Mouse (Mus musculus) fibroblast of lung, adult 2 months (primary cell): ENCODE results near the gene Wdr93.

Experiments used
- DNase-seq: peaks from one replicate; pipeline ENCODE4 v3.0.0-alpha.2; 2011; ENCODE audit warnings: low read depth

Wdr93 gene

DNA sequence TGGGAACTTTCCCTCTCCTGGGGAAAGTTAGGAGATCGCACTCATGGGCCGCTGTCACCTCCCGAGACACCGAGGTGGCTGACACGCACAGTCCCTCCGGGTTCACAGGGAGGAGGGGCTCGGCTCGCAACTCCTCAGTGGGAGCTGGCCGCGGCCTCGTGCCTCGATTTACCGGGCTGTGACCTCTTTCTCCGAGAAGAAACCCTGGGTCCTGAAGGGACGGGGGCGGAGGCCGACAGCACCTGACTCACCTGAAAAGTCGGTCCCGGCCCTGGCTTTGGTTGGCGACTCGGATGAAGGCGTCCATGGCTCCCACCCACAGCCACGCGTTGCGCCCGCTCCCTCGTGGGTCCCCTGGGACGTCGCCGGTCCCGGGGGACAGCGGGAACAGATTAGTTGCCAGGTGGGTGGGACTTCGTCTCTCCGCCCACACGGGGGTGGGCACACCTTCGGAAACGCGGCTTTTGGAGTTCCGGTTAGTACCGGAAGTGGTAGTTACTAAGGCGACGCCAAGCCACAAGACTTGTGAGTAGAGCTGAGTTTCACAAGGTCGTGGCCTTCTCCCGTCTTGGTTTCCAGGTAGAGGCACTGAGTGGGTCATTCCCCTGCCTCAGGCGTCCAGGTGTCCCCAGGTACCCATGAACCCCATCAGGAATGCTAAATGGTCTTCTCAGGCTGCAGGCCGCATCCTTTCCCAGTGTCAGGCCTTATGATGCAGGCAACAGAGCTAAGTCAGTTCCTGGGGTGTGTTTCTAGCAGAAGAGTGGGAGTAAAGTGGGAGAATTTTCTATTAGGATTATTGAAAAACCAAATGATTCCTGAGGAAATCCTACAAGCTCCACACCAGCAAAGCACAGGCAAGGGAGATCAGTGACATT lies at the start of gene Wdr93, which contains the start of gene Pex11a:
Gene Wdr93 (plus strand): TSS at position 505 of the 878 bp plus-strand sequence.
Gene Pex11a (minus strand): TSS at position 473 of the 878 bp plus-strand sequence.
- peak; percentile 53 for DNase-seq

DNA sequence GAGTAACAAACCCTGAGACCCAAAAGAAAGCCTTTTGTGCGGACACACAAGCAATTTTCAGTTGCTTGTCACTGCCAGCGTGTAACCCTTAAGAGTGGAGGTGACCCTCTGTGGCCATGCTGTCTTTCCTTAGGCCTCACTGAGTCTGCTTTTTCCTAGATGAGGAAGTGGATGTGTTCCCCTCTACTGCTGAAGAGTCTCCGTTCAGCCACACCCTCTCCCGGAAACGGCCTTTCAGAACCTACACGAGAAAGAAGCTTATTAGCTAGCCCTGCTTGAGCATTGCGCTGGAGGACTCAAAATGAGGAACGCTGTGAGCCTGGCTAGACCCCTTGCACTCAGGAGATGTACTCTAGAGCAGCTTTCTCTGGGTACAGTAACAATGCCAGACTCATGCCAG lies 46.5 kb upstream of the Wdr93 start:
- no peak for DNase-seq

DNA sequence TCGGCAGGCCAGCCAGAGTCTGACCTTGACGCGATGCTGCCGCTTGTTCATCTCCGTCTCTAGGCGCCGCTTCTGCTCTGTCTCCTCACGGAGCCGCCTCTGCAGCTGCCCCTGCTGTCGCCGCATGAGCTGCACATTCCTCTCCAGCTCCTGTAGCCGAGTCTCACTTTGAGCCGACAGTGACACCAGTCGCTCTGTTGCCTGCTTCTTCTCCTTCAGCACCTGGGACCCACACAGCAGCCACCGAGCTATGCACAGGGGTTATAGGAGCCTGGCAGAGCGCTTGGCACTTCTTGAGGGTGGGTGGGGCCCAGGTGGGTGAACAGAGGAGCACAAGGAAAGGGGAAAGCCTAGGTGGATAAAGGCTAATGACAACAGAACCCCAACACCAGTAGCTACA lies 40.2 kb upstream of the Wdr93 start:
- DNase-seq: no peak

DNA sequence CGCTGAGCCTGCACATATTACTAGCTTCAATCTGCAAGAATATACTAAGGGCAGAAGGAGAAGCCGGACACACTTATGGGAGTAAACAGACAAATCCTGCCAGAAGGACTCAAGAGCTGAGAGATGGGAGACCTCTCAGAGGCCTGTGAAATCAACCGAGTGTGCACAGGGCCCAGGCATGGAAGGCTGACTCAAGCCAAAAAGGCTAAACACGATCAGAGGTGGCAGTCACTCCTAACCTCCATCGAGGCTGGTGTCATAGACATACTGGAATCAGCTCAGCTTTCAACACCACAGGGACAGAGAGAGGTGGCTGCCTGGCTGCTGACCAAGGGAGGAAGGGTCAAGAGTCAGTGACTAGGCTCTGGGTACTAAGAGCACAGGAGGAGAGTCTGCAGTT lies 37.8 kb upstream of the Wdr93 start:
- DNase-seq: no peak

DNA sequence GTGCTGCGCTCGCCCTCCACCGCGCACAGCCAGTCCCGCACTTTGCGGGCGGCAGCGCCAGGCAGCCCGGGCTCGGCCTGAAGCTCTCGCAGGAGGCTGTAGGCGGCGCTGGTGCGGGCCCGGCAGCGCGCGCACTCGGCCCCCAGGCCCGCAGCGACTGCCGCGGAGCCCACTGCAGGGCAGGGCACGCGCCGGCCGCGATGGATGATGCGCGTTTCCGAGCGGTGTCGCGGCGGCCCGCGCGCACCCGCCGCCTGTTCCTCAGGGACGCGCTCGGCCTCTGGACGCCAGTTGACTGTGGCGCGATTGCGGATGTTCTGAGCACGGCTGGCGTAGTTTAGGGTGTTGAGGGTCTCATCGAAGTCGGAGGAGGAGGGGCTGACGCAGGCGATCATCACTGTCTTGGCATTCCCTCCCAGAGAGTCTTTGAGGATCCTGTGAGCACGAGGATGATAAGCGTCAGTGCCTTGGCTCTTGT lies 32.8 kb upstream of the Wdr93 start:
- DNase-seq: no peak

DNA sequence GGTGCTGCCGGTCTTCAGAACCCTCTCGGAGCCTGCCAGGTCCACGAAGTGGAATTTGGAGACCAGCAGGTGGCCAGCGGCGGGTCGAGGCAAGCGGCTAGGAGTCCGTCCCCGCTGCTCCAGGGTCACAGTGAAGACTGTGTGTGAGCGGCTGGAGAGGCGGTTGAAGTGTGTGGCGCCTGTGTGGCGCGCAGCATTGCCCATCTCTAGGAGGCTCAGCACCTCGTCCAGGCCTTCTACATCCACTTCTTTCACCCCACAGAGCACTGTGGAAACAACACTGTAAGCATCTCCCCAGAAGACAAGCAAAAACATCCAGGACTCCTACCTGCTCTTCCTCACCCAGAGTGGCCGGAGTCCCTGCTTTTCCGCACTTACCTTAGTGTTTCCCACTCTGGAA lies 32.1 kb upstream of the Wdr93 start:
- DNase-seq: no peak

DNA sequence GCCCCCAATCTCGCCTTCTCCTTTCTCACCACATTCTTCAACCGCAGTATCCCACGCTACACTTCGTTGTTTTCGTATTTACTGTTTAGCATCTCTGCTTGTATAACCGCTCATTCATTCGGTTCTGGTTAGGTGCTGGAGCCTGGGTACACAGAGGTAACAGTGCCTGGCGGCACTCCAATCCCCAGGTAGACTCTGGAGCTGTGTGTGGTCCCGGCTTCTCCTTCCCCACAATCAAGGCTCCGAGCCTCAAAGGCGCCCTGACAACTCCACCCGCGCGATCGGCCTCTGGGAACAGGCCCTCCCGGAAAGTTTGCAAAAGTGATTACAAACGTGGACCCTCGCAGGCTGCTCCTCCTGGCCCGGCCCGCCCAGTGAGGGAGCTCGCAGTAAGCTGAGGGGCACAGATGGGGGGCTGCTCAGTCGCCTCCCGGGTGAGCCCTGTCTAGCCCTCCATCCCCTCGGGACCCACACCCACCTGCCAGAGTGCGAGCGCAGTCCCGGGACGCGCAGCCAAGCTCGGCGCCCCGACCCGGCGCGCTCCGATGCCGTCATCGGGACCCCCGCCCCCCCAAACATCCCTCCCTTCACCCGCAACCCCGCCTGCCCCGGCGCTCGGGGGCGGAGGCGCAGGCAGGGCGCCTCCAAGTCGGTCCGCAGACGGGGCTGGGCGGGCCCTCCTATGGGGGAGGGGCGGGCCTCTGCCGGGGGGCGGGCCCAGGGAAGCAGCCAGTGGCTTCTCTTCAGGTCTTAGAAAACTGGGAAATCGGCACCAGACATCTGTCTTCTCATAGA lies 27.6 kb upstream of the Wdr93 start, which contains the start of gene Kif7:
Gene Kif7 (minus strand): TSS at position 534 of the 795 bp plus-strand sequence.
- peak; percentile 41 for DNase-seq

DNA sequence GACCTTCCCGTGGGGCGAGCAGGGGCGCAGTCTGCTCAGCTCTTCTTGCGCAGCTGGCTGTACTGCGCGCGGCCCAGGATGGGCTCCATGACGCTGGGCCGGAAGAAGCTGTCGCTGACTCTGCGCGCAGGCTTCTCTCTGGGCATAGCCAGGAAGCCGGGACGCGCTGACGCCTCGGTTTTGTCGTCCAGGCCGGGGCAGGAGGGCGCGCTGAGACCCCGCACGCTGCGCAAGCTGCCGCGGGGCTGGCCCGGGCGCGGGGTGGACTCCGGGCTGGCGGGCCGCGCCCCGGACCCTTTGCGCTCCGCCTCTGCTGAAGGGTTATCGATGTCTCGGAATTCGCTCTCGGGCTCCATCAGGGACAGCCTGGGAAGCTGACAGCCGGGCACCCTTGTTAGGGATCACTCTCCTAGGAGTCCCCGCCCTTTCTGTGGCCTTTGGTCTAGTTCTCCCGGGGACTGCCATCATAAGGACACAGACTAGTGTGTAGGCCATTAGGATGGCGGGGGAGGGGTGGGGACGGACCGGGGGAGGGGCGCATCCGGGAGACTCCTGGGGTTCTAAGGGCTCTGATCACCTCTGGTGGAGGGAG lies 21.5 kb upstream of the Wdr93 start:
- no peak for DNase-seq

DNA sequence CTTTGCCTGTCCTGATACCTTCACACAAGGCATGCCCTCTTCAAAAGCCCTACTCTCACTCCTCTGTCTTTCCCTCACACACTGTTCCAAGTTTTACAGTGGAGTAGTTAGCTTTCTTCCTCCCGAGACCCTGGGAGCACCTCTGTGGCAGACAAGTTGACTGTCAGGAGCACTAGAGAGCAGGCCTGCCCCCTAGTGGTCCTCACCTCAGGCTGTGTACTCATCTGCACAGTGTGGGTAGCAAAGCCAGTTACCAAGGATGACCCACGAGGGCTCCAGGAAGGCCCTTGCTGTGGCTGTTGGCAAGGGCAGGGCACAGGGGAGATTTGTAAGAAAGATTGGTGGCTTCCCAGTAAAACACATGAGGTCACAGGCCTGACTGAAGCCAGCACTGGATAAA lies 15.9 kb upstream of the Wdr93 start:
- DNase-seq: no peak

DNA sequence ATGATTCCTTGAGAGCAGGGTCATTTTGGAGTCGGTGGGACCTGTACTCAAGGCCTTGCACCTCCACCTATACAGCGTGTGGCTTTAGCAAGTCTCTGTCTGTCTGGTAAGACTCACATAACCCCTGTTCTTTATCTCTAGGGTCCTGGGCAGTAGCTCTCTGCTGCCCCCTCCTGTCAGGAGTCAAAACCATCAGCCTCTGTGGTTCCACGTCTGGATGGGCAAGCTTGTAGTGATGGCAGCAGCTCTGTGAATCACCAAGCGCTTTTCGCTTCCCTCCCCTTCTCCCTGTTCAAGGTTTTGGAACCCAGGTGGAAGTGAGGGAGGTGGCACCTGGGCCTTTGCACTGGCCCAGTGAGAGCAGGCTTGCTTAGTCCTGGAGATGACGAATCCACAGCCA lies 14.7 kb upstream of the Wdr93 start:
- DNase-seq: no peak

DNA sequence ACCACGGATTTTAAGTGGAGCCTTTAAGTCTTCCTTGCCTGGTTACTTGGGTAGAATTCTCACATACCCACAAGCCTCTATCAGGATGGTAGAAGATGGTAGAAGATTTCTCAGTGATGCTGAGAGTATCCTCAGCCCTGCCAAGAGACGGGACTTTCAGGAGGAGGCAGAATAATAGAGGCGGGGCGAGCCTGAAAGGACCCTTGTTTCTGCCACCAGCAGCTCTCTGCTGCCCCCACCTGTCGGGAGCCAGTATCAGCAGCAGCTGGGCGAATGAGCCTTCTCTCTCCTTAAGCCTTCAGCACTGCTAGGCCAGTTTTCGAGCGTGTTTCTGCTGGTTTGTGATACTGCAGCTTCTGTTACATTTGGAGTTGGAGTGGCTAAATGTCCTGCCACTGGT lies 13.8 kb upstream of the Wdr93 start:
- DNase-seq: no peak

DNA sequence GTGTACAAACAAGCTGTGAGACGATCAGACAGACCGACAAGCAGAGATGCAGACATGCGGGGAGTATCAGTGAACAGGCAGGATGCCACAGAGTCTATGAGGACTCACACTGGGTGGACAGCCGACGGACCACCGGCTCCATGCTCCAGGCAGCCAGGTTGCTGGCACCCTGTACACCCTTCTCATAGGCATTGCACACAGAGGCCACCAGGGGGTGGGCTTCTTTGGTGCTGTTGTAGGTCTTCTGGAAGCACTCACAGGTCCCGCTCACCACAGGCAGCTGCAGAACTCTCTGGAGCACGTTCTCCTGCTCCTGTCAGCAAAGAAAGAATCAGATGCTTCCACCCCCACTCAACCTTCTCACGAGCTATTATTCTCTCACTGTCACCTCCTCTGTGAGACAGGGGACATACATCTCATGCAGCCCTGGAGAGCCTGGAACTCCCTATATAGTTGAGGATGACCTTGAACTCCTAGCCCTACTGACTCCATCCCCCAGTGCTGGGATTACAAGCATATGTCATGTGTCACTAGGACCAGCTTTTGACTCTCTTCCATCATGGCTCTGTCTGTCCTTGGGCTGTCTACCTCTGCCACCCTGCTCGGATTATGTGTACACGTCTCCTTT lies 13.1 kb upstream of the Wdr93 start:
- DNase-seq: no peak

DNA sequence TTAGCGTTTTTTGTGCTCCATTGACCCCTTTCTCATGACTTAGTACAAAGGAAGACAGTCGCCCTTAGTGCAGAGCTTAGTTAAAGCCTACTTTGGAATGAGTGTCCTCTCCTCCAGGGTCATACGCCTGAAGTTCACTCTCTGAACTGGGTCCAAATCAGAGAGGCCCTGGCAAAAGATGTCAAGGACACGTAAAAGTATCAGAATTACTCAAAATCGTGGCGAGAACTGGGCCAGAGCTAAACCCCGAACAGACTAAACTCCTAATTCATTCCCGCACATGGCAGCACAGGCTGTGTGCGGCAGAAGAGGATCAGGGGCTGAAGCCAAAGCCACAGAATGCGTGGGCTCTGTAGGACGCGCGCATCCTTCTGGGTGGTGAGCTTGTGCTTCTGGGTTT lies 11.5 kb upstream of the Wdr93 start:
- no peak for DNase-seq

DNA sequence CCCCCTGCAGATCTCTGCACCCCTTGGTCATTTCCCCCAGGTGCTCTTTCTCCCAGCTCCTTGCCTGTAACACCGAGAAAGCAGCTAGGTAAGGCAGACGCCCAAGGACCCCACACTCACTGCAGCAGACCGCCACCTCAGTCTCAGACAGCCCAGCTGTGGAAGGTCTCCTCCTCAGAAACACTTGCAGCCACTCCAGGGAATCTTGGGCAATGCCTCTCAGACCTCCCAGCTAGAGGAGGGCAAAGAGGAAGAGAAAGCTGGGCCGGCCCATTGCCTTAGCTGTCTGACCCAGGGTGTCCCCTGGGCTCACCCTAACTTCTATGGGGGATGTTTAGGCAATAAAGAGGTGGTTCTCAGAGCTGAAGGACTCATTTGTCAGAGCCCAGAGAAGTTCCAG lies 10.3 kb upstream of the Wdr93 start, which contains the start of gene Plin1:
Gene Plin1 (minus strand): TSS at position 282 of the 400 bp plus-strand sequence.
- DNase-seq: no peak

DNA sequence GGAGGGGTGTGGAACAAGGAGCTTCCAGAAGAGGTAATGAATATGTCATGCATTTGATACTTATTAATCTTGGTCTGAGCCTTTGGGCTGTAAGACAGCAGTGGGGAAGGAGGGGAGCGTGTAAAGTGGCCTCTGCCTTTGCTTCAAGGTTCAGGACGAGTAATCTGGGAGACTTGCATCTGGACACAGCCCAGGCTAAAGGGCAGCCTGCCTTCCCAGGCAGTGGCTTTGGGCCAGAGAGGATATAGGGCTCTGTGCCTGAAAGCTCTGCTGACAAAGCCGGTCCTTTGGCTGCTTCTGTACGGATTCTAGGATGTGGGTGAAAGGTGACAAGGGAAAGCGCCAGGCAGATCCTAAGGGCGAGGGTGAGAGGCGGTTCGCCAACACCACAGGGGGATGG lies 8.4 kb upstream of the Wdr93 start:
- no peak for DNase-seq

DNA sequence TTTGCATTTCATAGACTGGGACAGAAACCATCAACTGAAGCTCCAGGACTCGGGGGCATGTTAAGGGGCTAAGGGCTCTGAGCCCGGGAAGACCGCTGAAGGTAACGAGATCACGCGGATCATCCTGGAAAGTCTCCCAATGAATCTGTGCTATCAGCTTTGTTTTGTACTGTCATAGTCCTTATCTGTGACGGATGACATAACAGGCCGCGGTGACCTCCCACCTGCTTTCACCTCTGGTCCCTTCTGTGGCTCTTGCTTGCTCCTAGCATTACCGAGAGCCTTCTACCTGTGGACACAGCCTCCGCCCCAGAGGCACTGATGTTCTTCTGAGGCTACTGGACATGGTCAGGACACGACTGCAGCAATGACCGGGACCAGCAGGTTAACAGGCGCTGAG lies 6.5 kb upstream of the Wdr93 start:
- DNase-seq: no peak

DNA sequence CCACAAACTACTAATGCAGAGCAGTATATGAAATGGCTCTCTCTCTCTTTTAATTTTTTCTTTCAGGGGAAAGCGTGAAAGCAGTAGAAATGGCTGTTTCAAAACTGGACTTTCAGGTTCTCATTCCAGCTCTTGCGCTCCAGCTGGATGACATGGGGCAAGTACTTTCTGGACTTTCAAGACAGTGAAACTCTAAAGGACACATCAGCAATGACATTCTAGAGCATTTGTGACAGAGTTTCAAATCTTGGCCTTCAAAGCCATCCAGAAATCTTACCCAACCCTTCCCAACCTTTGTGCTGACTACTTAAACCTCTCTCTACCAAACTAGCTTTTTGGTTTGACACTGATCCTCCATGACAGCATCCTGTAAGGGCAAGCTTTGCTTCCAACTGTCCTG lies 4.0 kb upstream of the Wdr93 start:
- DNase-seq: no peak

DNA sequence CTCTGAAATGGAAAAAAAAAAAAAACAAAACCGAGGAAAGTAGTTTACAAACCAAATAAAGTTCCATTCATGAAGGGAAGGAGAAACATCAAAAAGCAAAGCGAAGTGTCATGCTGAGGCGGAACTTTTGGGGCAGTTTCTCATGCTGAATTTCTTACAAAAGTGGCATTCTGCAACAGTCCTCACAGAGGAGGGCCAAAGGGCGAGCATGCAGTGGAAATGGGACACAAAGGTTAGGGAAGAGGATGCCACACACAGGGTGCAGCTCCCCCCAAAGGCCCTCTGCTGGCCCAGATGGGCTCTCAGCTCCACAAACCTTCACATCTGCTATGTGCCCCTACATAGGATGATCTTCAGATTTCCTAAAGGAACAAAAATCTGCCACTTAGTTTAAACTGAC lies 2.7 kb upstream of the Wdr93 start:
- no peak for DNase-seq

DNA sequence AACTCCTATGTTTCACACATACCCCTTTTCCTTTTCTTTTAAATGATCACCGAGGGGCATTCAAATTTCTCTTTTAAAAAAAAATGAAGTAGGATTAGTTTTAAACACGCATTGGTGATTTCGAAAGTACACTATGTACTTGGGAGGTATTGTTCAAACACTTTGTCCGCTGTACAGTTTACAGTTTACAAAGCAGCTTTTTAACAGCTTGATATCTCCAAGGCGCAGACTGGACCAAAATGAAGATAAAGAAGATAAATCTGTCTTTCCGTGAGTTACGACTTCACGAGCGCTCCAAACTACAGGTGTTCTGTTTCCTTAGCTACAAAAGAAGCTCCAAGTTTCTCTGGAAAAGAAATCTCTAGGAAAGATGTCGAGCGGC lies 695 bp upstream of the Wdr93 start:
- DNase-seq: no peak

DNA sequence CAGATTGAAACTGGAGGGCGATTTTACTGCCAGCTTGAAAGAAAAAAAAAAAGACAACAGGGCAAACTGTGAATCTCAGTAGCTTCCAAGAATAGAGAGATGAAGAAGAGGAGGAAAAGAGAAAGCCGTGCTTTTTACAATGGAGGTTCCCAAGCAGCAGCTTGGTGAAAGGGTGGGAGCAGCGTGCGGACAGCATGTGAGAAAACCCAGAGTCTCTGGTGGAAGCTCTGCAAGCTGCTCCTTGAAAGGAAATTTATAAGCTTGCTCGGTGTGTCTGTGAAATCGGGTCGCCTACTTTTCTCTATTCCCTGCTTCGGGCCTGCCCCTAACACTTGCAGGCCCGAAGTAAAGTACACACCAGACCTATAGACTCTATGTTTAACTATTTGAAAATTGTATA lies 1.1 kb downstream of the Wdr93 start:
- DNase-seq: no peak

DNA sequence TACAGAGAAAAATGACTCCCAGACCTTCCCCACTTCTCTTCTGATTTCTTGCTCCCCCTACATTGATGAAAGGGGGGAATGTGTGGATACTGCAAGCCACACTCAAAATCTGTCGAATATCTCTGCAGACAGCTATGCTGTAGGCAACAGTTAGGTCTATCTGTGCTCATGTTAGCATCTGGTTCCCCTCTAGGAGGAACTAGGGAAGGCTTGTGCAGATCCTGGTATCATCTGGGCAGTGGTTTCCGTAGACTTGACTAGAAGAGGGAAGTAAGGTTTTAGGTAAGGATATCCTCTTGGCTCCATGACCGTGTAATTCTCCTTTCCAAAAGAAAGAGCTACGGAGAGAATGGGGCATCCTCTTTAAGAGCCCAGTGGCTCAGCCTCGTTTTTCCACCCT lies 1.6 kb downstream of the Wdr93 start:
- DNase-seq: no peak

DNA sequence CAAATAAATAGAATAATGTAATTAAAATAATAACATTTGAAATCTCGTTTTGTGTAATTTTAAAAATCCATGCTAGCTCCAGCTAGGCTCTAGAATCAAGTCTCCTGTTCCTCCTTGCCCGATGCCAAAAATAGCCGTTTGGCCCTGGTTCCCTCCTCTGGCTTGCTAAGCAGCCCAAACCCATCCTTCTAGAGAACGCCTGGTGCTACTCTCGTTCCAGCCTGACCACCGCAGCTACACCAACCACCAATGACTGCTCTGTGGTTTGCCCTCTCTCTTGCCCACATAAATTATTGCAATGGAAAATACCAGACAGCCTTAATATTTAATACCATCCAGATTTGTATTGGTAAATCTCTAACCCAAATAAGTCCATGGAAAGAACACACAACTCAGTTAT lies 4.7 kb downstream of the Wdr93 start:
- peak; percentile 58 for DNase-seq
